Mouse (Mus musculus) MN1 (cell line): ENCODE data around the gene Iqce.

Experiments
- DNase-seq: peaks from one replicate; pipeline ENCODE4 v3.0.0-alpha.2; 2016; ENCODE audit warnings: low spot score

Gene Iqce

DNA sequence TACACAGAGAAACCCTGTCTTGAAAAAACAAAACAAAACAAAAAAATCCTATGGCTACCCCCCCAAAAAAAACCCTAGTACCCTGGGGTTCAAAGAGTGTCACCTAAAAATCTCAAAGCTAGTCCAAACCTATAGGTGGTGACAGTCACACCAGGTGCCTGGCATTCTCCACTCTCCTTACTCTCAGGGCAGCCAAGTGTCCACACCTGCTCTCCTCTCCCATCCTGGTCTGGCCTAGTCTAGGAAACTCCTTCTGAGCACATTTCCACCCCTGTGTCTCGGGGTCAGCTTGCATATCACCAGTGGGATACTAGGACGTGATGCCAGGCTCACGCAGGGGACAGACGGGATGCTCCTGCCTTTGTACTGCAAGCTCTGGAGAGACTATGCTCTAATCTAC is 62.9 kb downstream of the Iqce start:
- no peak for DNase-seq

DNA sequence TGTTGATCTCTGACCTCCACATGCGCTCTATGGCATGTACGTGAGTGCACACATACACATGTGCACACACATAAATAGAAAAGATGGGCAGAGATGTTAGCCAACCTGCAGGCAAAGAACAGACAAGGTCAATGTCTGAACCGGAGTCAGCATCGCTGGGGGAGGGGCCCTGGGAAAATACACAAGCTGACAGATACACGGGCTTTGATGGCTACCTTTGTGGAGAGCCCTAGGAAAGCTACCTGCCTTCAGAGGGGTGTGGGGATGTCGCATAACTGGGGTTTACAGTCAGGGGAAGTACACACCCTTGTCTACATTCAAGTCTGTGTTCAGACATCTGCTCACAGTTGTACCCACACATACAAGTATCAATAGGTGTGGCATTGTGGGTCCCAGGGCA is 63.7 kb downstream of the Iqce start:
- no peak for DNase-seq

DNA sequence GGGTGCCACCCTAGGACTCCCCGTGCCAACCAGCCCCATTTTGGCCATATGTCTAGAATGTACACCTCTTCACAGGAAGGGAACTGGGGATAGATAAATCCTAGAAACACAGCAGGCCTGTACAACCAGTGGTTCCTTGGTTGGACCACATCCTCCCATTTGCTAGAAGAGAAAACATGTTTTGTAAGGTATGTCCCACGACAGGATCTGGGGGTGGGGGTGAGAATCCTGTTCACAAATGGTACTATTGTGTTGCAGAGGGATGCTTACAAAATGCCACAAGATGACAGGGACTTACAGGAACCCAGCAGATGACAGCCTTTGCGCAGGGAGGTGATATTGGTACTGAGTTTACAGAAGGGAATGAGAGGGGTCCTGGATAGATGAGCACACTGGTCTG is 64.2 kb downstream of the Iqce start:
- DNase-seq = no peak

DNA sequence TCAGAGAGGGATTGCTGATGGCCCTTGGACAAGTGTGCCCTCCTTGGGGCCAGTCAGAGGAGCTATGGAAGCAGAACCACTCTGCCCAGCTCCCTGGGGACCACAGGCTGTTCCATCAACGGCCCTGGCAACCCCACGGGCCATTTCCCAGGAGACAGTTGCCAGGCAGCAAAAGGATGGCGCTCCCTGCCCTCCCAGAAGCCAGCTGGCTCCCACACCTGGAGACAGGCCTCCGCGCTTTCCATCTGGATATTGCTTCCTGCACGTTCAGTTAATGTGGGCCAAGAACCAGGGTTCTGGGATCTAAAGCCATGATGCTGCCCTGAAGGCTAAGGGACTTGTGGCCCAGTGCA is 65.1 kb downstream of the Iqce start:
- peak; percentile 90 for DNase-seq

DNA sequence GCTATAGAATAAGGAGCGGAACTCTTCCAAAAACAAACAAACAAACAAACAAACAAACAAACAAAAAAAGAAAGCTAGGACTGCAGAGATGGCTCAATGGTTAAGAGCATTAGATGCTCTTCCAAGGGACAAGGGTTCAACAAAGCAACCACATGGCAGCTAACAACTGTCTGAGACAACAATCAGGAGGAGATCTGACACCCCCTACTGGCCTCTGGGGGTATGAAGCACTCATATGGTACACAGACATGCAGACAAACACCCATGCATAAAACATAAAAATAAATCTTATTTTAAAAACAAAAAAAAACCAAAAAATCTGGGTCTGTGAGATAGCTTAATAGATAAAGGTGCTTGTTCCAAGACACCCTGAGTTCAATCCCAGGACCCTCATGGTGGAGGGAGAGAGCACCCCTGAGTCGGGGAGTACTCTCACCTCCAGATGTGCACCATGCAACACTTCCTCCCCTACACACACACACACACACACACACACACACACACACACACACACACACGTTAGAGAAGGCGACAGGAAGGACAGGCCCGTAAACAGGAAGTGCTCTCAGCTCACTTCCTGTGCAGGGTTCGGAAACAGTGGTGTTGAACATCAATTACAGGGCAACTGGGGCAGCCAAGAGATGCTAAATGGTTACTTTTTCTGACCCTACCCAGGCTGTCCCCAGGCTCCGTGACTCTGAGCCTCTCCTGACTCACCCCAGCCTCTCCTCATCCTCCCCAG is 65.7 kb downstream of the Iqce start:
- DNase-seq = no peak

DNA sequence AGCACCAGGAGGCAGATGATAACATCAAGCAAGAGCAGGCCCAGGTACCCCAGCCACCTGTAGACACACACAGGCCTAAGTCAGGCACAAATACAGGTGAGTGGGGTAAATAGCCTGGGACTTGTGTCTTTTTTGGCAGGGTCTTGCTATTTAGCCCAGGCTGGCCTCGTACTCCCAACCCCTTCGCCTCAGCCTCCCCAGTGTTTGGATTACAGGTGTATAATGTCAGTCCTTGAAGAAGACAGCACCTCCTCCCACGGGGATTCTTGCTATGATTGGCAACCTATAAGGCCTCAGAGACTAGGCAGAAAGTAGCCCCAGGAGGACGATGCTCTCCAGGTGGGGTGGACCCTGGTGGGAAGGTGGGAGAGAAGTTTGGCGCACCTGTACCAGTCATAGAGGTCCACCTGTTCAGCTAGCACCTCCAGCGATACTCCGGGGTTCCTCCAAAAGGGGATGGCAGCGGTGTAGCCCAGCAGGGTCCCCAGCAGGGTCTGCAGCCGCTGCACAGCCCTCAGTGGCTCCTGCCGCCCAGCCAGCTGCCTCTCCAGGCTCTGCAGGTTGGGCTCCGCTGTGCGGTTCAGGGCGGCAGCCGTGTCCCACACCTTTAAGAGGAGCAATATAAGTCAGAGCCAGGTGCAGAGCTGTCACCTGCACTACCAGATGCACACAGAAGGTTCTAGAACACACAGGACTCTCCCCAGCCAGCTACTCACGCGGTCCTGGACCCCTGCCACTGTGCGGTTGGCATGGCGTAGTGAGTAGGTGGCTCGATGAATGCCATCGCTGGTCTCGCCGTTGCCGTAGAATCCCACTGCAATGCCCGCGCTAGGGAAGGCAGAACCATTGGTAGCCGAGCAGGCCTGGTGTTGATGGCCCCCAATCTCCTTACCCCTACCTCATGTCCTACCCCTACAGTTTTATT is 67.1 kb downstream of the Iqce start:
- DNase-seq = no peak

DNA sequence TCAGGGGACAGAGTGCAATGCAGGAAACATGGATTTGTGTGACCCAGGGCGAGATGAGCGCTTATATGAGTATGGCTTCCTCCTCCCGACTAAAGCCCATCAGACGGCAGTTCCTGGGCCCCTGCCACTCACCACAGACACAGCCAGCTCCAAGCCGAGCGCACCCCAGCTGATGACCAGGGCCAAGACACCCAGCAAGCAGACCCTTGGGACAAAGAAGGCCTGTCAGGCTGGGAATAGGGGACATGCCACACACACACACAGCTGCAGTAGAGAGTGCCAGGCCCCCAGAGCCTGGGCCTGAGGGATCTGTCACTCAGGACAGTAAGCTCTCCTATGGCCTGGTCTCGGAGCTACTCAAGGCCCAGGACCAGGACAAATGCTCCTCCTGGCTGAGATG is 68.7 kb downstream of the Iqce start:
- DNase-seq = no peak

DNA sequence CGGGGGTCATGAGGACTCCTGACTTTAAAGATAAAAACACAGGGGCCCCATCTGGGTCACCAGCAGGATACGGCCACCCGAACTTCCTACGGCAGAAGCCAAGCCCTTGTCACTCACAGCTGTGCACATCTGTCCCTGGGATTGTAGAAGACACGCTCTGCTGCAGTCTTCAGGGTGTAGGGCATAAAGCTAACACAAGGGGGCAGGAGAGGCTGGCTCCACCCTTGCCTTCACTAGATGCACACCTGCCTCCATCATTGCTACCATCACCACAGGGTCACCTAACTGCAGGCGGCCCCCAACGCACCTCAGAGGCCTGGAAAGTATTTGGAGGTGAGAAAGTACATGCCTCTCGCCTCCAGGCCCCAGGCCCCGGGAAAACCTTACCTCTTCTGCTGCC is 73.2 kb downstream of the Iqce start:
- no peak for DNase-seq

DNA sequence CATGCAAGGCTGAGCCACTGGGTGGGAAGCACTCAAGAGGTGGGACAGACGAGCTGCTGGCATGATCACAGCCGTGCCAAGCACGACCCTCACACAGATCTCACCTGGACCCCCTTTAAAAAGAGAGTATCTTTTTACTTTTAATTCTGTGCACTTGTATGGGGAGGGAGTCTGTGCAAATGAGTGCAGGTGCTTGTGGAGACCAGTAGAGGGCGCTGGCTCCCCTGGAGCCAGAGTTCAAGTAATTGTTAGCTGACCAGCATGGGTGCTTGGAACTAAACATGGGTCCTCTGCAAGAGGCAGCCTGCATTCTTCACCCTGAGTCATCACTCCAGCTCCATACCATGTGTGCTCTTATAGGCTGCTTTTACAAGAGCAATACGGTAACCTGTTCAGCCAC is 74.6 kb downstream of the Iqce start:
- no peak for DNase-seq

DNA sequence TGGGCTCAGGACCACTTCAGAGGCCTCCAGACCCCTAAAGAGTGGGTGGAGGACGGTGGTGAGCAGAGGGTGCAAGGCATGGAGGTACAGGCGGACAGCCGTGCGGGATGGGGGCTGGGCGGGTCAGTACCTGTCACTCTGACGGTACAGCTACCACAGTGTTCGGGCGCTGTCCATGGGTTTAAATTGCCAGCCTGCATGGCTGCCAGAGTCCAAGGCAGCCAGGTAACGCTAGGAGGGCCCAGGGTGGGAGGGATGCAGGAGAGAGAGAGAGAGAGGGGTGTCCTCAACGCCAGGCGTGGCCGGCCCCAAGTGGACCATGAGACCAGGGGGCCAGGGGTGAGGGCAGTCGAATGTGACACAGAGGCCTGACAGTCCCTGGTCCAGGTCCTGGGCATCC is 77.2 kb downstream of the Iqce start:
- no peak for DNase-seq

DNA sequence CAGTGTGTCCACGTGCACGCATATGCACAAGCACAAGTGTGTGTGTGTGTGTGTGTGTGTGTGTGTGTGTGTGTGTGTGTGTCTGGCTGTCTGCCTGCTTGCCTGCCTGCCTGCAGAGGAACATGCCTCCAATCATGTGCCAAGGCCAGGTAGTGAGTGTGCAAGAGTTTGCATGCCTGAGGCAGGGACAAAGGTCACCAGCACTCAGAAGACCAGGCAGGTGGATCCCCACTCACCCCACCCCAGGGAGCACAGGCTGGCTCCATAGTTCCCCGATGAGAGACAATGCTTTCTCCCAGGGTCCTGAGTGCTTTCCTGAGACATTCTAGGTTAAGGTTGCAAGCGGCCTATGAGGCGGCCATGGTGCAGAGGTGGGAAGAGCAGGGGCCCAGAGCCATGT is 77.9 kb downstream of the Iqce start:
- no peak for DNase-seq

DNA sequence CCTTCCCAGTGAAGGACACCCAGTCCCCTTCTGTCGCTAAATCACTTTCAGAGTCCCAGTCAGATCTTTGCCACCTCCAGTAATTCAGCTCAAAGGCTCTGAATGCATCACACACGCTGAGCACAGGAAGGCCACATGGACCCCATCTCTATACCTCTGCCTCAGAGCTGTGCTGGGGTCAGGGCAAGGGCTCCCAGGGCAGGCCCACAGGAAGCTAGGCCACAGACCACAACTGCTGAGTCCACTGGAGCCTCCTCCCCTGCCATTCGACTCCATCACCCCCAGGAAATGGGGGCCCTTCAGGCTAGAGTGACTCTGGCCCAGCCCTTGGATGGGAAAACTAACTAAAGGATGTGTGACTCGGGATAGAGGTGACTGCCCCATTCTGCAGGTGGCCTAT is 78.4 kb downstream of the Iqce start:
- DNase-seq = no peak

DNA sequence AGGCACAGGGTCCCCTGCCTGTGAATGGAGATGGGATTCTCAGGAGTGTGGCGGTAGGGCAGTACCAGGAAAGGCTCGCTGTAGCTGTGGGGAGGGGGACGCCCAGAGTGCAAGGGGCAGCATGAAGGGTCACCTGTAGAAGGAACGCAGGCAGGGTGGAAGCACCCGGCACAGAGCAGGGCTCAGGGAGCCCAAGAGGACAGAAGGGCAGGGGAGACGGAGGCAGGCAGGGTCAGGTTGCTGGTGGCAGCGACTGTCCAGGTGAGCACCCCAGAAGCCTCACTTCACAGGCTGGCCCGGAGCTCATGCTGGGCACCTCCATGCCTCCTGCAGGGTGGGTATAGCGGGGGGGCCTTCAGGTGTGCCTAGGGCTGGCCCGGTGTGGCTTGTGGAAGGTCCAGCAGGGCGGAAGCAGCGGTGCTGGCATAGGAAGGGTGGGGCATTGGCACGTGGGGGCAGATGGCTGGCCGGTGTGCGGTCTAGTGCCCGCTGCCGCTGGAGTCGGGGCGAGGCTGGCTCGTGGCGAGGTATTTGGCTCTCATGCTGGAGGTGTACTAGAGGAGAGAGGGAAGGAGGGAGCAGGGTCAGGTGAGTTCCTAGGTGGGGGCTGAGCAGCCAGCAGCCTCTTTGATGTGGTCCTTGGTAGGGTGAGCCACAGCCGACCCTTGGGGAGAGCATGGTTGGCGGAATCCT is 79.1 kb downstream of the Iqce start:
- DNase-seq = no peak

DNA sequence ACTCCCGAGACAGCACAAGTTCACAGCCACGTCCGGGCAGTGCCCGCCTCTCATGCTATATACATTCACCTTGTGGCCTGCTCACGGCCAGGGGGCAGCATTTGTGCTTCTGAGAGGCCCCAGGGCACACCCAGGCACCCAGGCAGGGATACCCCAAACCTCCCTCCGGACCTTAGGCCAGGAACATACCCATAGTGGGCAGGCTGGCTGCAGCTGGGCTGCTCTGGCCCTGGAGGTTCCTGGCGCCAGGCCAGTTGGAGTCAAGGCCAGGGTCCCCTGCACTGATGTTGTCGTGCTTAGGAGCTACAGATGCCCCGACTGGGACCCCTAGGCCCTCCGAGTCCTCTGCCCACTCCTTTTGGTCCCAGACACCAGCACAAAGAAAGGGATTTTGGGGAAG is 80.7 kb downstream of the Iqce start:
- no peak for DNase-seq

DNA sequence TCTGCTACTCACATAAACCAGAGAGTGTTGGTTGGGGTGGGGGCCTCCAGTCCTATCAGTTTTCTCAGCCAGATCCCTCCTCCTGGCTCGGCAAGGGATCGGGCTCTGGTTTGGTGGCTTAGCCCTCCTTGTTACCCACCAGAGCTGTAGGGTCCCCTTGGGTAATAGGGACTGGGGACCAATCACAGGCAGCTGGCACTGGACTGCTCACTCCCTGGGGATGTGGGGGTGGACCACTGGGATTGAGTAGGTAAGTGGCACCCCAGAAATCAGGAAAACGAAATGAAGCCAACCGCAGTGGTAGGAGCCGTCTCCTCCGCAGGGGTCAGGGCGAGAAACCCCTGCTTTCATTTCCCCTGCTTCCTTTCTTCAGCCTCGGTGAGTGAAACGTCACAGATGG is 81.1 kb downstream of the Iqce start:
- DNase-seq = no peak

DNA sequence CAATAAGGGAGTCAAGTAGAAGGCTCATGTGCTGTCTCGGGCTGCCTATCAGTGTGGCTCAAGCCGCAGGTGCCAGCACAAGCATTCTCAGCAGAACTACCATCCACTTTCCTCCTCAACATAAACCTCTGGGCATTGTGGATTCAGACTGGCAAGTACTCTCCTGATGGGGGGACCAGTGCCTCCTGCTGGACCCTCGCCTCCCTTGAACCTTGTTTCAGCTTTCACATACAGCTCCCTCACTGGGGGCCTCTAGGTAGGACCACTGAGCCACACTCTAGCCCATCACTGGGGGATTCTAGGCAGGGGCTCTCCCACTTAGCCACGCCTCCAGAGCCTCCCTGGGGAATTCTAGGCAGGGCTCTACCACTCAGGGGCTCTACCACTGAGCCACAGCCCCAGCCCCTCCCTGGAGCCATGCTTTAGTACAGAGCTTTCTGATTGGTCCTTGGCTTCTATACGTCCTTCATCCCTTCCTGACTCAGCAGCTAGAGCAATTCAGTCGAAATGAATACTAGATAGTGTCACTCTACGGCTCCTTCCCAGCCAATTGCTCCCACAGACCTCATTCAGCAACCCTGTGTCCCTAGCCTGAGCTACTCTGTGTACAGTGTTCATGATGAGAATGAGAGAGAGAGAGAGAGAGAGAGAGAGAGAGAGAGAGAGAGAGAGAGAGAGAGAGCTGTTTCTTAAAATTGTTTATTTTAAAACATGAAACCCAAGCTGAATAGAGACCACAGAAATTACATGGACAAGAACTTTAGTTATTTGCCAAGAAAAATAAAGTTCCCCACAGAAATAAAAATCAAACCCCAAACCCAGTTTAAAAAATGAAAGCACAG is 82.1 kb downstream of the Iqce start:
- no peak for DNase-seq

DNA sequence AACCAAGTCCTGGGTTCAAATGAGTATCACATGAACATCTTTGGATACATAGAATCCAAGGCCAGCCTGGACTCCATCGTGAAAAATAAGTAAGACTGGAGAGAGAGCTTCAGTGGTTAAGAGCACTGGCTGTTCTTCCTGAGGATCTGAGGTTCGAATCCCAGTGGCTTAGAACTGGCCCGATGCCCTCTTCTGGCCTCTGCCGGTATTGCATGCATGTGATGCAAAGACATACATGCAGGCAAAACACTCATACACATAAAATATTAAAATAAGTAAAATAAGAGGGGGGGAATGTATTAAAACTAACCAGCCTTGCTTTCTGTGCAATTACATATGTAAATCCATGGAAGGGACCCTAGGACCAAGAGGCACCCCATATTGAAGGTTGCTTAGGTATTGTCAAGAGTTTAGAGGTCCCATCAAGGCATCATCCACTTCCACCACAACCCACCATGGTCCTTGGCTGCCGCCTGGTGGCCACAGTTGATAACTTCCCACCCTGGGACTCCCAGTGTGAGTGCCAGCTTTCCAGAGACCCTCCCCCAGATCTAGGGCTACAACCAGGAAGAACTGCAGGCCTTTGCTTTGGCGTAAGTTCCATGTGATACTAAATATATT is 82.9 kb downstream of the Iqce start:
- DNase-seq = peak; percentile 68

DNA sequence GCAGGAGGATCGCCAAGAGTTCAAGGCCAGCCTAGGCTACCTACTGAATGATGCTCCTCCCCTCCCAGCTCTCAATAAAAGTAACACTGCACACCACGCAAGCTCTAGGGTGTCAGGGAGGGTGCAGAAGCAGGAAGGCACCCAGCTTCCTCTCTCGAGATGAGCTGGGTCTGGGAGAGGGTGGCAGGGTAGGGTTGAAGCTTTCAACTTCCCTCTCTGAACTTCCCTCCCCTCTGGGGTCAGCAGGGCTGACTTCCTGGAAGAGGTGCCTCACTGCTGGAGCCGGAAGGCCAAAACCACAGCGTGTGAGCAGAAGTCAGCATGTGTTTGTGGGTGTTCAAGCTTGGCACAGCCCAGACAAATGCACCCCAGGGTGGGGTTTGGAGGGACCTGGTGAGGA is 84.5 kb downstream of the Iqce start:
- DNase-seq = no peak

DNA sequence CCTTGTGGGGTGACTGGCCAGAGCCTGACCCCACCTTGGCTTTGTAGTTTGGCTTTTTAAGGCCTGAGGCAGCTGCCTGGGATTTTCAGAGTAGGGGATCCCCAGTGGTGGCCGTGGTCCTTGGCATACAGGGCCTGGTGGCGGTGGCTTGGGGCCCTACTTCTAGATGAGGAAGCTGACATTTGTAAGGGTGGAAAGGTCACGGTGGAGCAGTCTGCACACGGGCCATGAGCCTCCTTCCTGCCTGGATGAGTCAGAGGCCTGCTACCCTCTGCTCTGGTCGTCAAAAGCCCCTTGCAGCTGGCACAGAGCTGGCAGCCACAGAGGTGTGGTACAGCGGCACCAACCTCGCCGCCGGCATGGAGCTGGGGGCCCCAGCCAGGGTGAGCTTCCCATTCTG is 85.5 kb downstream of the Iqce start:
- DNase-seq = peak; percentile 33

DNA sequence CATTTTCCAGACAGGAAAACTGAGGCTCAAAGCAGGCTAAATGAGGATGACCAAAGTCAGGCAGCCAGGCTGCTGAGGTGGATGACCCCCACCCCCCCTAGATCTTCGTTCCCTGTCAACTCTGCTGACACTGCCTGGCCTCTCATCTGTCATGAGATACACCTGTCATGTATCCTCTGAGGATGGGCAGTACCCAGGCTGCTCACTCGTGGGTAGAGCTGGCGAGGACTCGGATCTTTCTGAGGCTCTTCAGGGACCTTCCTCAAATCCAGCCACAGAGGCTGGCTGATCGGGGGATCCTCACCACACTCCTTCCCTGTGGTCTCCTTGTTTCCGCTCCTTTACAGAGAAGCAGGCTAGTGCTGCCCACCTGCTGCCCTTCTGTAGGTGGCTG is 86.1 kb downstream of the Iqce start:
- no peak for DNase-seq

DNA sequence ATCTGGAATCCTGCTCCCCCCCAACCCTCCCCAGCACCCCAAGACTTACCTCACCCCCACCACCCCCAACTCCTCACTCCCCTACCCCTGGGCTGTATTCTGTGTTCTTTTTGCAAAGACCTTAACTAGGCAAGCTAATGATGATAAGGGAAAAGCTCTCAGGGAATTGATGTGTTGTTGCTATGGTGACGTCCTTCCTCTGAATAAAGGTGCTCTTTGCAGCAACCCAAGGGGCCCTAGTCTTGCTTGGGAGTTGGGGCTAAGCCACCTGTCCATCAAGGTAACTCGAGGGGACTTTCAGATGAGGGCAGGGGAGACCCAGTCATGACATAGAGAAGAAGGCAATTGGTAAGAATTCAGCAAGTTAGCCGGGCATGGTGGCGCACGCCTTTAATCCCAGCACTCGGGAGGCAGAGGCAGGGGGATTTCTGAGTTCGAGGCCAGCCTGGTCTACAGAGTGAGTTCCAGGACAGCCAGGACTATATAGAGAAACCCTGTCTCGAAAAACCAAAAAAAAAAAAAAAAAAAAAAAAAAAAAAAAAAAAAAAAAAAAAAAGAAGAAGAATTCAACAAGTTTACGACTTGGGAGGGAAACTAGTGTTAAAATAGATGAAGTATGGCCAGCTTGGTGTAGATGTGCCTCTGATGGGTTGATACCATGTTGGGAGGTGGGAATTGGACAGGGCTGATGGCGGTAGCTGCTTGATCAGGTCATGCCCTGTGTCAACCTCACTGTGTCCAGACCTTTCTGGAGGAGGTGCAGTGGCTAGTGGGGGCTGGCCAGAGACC is 86.7 kb downstream of the Iqce start:
- no peak for DNase-seq
